Mouse (Mus musculus): ENCODE results near the gene Acot6. TPM values are rescaled to one million over a fixed set of nuclear protein-coding genes. Genes with fewer than 3 reads are reported as not detected.
"Not testable (repeated sequence)": the region's sequence is repeated elsewhere in the genome, so short reads cannot be mapped to it uniquely, and the experiment has no call there.

Gene Acot6
- total RNA-seq (2012; rRNA removed) (2.7 and 3.2 TPM in 2 replicates), polyA plus RNA-seq (2012; ENCODE audit: insufficient read depth in 1 of 2, insufficient read length in 2 of 2, low read depth in 1 of 2, low replicate concordance in 2 of 2, missing spikeins in 1 of 2) (1 to 10 TPM in 1 of 2 experiments, not detected in 1; 3.3 TPM)

GRCm38 (mm10) chr12:84100604-84101492 lies at the start of gene Acot6:
Acot6 (plus strand) TSS chr12:84100654.
- peaks cover 0 to 19% of the 10 kb centered on the region in 2 experiments; a peak in 2 of 4 replicates for H3K36me3 ChIP-seq (ENCODE audit: control insufficient read depth in 1 of 2, insufficient read depth in 2 of 2, low read length in 2 of 2)
- TF ChIP-seq MXI1 (IDR thresholded peaks at IDR 0.05; ENCODE audit: low read depth, low read length) (peak; percentile 86), MYC (IDR thresholded peaks at IDR 0.05; ENCODE audit: low read depth, low read length) (0 out of 2 replicates have a peak, but pooled peaks have one; percentile 38), SIN3A (IDR thresholded peaks at IDR 0.05; ENCODE audit: low read length) (peak; percentile 36), USF1 (IDR thresholded peaks at IDR 0.05; ENCODE audit: low read depth, low read length) (peak; percentile 91), TCF12 (IDR thresholded peaks at IDR 0.05; ENCODE audit: low read depth, low read length) (peak; percentile 39; the same call in 1 of the 2 replicates), MAX (IDR thresholded peaks at IDR 0.05; ENCODE audit: low read length) (peak; percentile 90), POLR2A (IDR thresholded peaks at IDR 0.05; ENCODE audit: control insufficient read depth in 1 of 2, insufficient read depth in 1 of 2, low read depth in 1 of 2, low read length in 2 of 2, poor library complexity in 1 of 2) (peak; percentile 46 to 71; a peak in 3 of 4 replicates), NELFE (IDR thresholded peaks at IDR 0.05; ENCODE audit: low read depth, low read length) (peak; percentile 73), POLR2AphosphoS2 (IDR thresholded peaks at IDR 0.05; ENCODE audit: low read length) (peak; percentile 63; the same call in 1 of the 2 replicates), USF2 (IDR thresholded peaks at IDR 0.05; ENCODE audit: borderline replicate concordance in 1 of 2, insufficient read depth in 1 of 2, low read depth in 1 of 2, low read length in 2 of 2) (peak in 1 of 2 experiments; percentile 67; a peak in 1 of 4 replicates)
- H3K27me3 ChIP-seq (ENCODE audit: control insufficient read depth in 1 of 2, insufficient read depth in 2 of 2, low read length in 2 of 2); H3K9me3 ChIP-seq (replicated peaks; ENCODE audit: insufficient read depth, low read length); H3K79me2 ChIP-seq (ENCODE audit: control insufficient read depth, insufficient read depth, low read length, poor library complexity): not testable (repeated sequence)
- peak; percentile 83 for DNase-seq (ENCODE audit: low read depth, low spot score)
- H3K27ac ChIP-seq (ENCODE audit: control insufficient read depth, low read depth, low read length), result peak within 1 kb of the TSS; percentile 36
- H3K9ac ChIP-seq (ENCODE audit: control insufficient read depth, low read depth, low read length, poor library complexity, severe bottlenecking), result peak within 1 kb of the TSS; percentile 85
- H3K4me1 ChIP-seq (ENCODE audit: control insufficient read depth in 1 of 2, insufficient read depth in 2 of 2, low read length in 2 of 2), result peaks cover 6 to 10% of the 10 kb centered on the region in 2 experiments
- H3K4me3 ChIP-seq (ENCODE audit: control insufficient read depth in 1 of 2, insufficient read depth in 1 of 2, low read depth in 2 of 2, low read length in 2 of 2), result peak within 1 kb of the TSS; percentile 68 to 80

- not testable (repeated sequence) for H3K79me2 ChIP-seq (ENCODE audit: control insufficient read depth, insufficient read depth, low read length, poor library complexity); H3K4me3 ChIP-seq (ENCODE audit: control insufficient read depth in 1 of 2, insufficient read depth in 1 of 2, low read depth in 2 of 2, low read length in 2 of 2); H3K9ac ChIP-seq (ENCODE audit: control insufficient read depth, low read depth, low read length, poor library complexity, severe bottlenecking); H3K36me3 ChIP-seq (ENCODE audit: control insufficient read depth in 1 of 2, insufficient read depth in 2 of 2, low read length in 2 of 2); H3K27me3 ChIP-seq (ENCODE audit: control insufficient read depth in 1 of 2, insufficient read depth in 2 of 2, low read length in 2 of 2); H3K4me1 ChIP-seq (ENCODE audit: control insufficient read depth in 1 of 2, insufficient read depth in 2 of 2, low read length in 2 of 2); DNase-seq (ENCODE audit: low read depth, low spot score); H3K9me3 ChIP-seq (replicated peaks; ENCODE audit: insufficient read depth, low read length); H3K27ac ChIP-seq (ENCODE audit: control insufficient read depth, low read depth, low read length)
Observed at GRCm38 (mm10) chr12:84050744-84051143, 49.7 kb upstream of the Acot6 start.

- Histone ChIP-seq H3K4me3 (ENCODE audit: control insufficient read depth in 1 of 2, insufficient read depth in 1 of 2, low read depth in 2 of 2, low read length in 2 of 2) (no peak within 1 kb of the TSS), H3K27me3 (ENCODE audit: control insufficient read depth in 1 of 2, insufficient read depth in 2 of 2, low read length in 2 of 2) (peaks cover 0 to 2% of the 10 kb centered on the region in 2 experiments; a peak in 1 of 4 replicates), H3K9ac (ENCODE audit: control insufficient read depth, low read depth, low read length, poor library complexity, severe bottlenecking) (no peak within 1 kb of the TSS), H3K79me2 (ENCODE audit: control insufficient read depth, insufficient read depth, low read length, poor library complexity) (no peaks in the 10 kb centered on the region), H3K9me3 (replicated peaks; ENCODE audit: insufficient read depth, low read length) (no peaks in the 10 kb centered on the region), H3K27ac (ENCODE audit: control insufficient read depth, low read depth, low read length) (no peak within 1 kb of the TSS), H3K36me3 (ENCODE audit: control insufficient read depth in 1 of 2, insufficient read depth in 2 of 2, low read length in 2 of 2) (no peaks in the 10 kb centered on the region), H3K4me1 (ENCODE audit: control insufficient read depth in 1 of 2, insufficient read depth in 2 of 2, low read length in 2 of 2) (no peaks in the 10 kb centered on the region)
- no peak for DNase-seq (ENCODE audit: low read depth, low spot score)
- TF ChIP-seq HCFC1 (IDR thresholded peaks at IDR 0.05; ENCODE audit: low read depth, low read length), result no peak
- TF ChIP-seq KAT2A (conservative IDR thresholded peaks at IDR 0.05; ENCODE audit: low read depth, low read length), result no peak
- no peak for TF ChIP-seq CTCF (IDR thresholded peaks at IDR 0.05 in 2 of 3, conservative IDR thresholded peaks at IDR 0.05 in 1 of 3; ENCODE audit: control insufficient read depth in 1 of 3, insufficient read depth in 1 of 3, low read depth in 2 of 3, low read length in 3 of 3, poor library complexity in 1 of 3, severe bottlenecking in 1 of 3)
- TF ChIP-seq ZKSCAN1 (IDR thresholded peaks at IDR 0.05; ENCODE audit: low read depth, low read length), result no peak
- TF ChIP-seq CHD2 (IDR thresholded peaks at IDR 0.05; ENCODE audit: low read length), result no peak
- TF ChIP-seq CHD1 (IDR thresholded peaks at IDR 0.05; ENCODE audit: low read depth, low read length), result no peak
- TF ChIP-seq TBP (IDR thresholded peaks at IDR 0.05; ENCODE audit: low read depth, low read length), result no peak
- no peak for TF ChIP-seq SIN3A (IDR thresholded peaks at IDR 0.05; ENCODE audit: low read length)
Observed at GRCm38 (mm10) chr12:84051937-84052474, 48.4 kb upstream of the Acot6 start, which contains the start of gene Acot3. Acot3 (plus strand) TSS chr12:84052144.
